Comparison of ENCODE assay signal across 13 mouse cellular contexts in genomic region chr1:50940131-50941039, GRCm38 (mm10). TPM values are rescaled to one million over a fixed set of nuclear protein-coding genes. Genes with fewer than 3 reads are reported as not detected.
DNase-seq lines count a peak whose midpoint lies in the region; ATAC-seq lines count a peak whose summit lies in the region.
"Had no signal": no experiment of that assay in that cellular context is flagged by ENCODE, and none has a peak within 500 bp of the region (broad histone marks: within the 10 kb centered on the region; RNA-seq: fewer than 3 reads in every experiment).

No protein-coding gene starts in this region.

- no peaks in the 10 kb centered on the region for H3K27me3 ChIP-seq in heart, embryonic 10.5 days (ENCODE audit: insufficient read depth, poor library complexity, severe bottlenecking)
- no peaks in the 10 kb centered on the region for H3K27me3 ChIP-seq in forebrain, embryonic 14.5 days (replicated peaks; ENCODE audit: control insufficient read depth, insufficient read depth, low read length)
- H3K27me3 ChIP-seq: kidney, embryonic 15.5 days had no signal

- no peak overlapping the region for H3K27ac ChIP-seq in heart, embryonic 10.5 days
- H3K27ac ChIP-seq in forebrain, embryonic 14.5 days (ENCODE audit: low read depth, low read length): no peak overlapping the region
- H3K27ac ChIP-seq: kidney, embryonic 15.5 days; limb, embryonic 10.5 days; midbrain, embryonic 10.5 days had no signal

- no peak overlapping the region for H3K9ac ChIP-seq in forebrain, embryonic 14.5 days (ENCODE audit: low read length)
- H3K9ac ChIP-seq: kidney, embryonic 15.5 days had no signal

- WGBS in heart, embryonic 10.5 days: 79% methylated on average over 7 of the region's 7 CpGs
- WGBS in forebrain, embryonic 14.5 days: 42% methylated on average over 7 of the region's 7 CpGs

- ATAC-seq in forebrain, embryonic 14.5 days: peak; percentile 62; the same call in 1 of the 2 replicates

- H3K4me3 ChIP-seq in heart, embryonic 10.5 days: no peak overlapping the region
- no peak overlapping the region for H3K4me3 ChIP-seq in forebrain, embryonic 14.5 days (ENCODE audit: low read depth, low read length)
- H3K4me3 ChIP-seq: kidney, embryonic 15.5 days; limb, embryonic 10.5 days; midbrain, embryonic 10.5 days had no signal

- H3K36me3 ChIP-seq in heart, embryonic 10.5 days: no peaks in the 10 kb centered on the region
- no peaks in the 10 kb centered on the region for H3K36me3 ChIP-seq in forebrain, embryonic 14.5 days (ENCODE audit: control insufficient read depth, insufficient read depth, low read length)
- H3K36me3 ChIP-seq: kidney, embryonic 15.5 days; limb, embryonic 10.5 days; midbrain, embryonic 10.5 days had no signal

- no peaks in the 10 kb centered on the region for H3K9me3 ChIP-seq in heart, embryonic 10.5 days
- H3K9me3 ChIP-seq in forebrain, embryonic 14.5 days (replicated peaks; ENCODE audit: control insufficient read depth, low read length): no peaks in the 10 kb centered on the region
- H3K9me3 ChIP-seq: kidney, embryonic 15.5 days; limb, embryonic 10.5 days; midbrain, embryonic 10.5 days had no signal

- H3K4me1 ChIP-seq in heart, embryonic 10.5 days: no peaks in the 10 kb centered on the region
- H3K4me1 ChIP-seq in forebrain, embryonic 14.5 days (ENCODE audit: control insufficient read depth, insufficient read depth, low read length): no peaks in the 10 kb centered on the region
- H3K4me1 ChIP-seq: kidney, embryonic 15.5 days; limb, embryonic 10.5 days; midbrain, embryonic 10.5 days had no signal

- no peak overlapping the region for H3K4me2 ChIP-seq in forebrain, embryonic 14.5 days (ENCODE audit: low read length)
- H3K4me2 ChIP-seq: kidney, embryonic 15.5 days had no signal

- peak; percentile 19 to 49 for DNase-seq in heart, adult 18-20 months
- DNase-seq in heart, embryonic 10.5 days (ENCODE audit: low spot score): no peak
- DNase-seq in urinary bladder, postnatal 14 days (ENCODE audit: low spot score): peak; percentile 14
- DNase-seq in urinary bladder, postnatal 4 days (ENCODE audit: low spot score in 2 of 2): no peak
- DNase-seq in forebrain, embryonic 14.5 days (ENCODE audit: low spot score): peak; percentile 33
- no peak for DNase-seq in spleen, postnatal 36 days (ENCODE audit: low spot score in 2 of 2)
- no peak for DNase-seq in cerebellum, adult 9-11 months
- DNase-seq in kidney, postnatal 25 days: no peak
- DNase-seq: adrenal gland, adult 8-10 months; thymus, postnatal 14 days had no signal

RNA-seq across cellular contexts. Expression of gene Tmeff2, which starts 39.9 kb away (rescaled TPM):
- under 1 TPM; 0.62 to 0.75 TPM for total RNA-seq in heart, adult 18-20 months (2021)
- polyA plus RNA-seq in heart, embryonic 10.5 days (2016; fragmentation: Nextera tagmentation; extraction: Ambion mirVana): 1.6 and 2.3 TPM in 2 replicates
- polyA plus RNA-seq in forebrain, embryonic 14.5 days (2014; fragmentation: Nextera tagmentation; extraction: Ambion mirVana): 24.6 and 31.0 TPM in 2 replicates

Comparison
In these comparisons a context has a peak if more than half of its experiments do, and no peak if none do; other contexts are left out.
1. DNase-seq: peak in heart, adult 18-20 months (2 of 2), urinary bladder, postnatal 14 days (single experiment) and forebrain, embryonic 14.5 days (single experiment); none in heart, embryonic 10.5 days (single experiment), urinary bladder, postnatal 4 days (0 of 2), spleen, postnatal 36 days (0 of 2), cerebellum, adult 9-11 months (single experiment) and kidney, postnatal 25 days (0 of 2).